Mouse (Mus musculus) myocyte (in vitro differentiated cells): ENCODE measurements at regions not wholly inside any gene's neighbourhood (a gene's known extent, or its start where the extent isn't known, plus 50 kb on each side); places are given as distances from the start of the nearest gene placed in this dataset.

Experiments used
- E2F4 ChIP-seq: IDR thresholded peaks from one replicate; pipeline ENCODE4 v1.6.1; 2011; ENCODE audit warnings: mild to moderate bottlenecking, control low read depth, moderate library complexity; ENCODE audit not compliant: insufficient read depth
- MAX ChIP-seq: IDR thresholded peaks from one replicate; pipeline ENCODE4 v1.6.1; 2011; ENCODE audit warnings: low read depth, mild to moderate bottlenecking, control low read depth

DNA sequence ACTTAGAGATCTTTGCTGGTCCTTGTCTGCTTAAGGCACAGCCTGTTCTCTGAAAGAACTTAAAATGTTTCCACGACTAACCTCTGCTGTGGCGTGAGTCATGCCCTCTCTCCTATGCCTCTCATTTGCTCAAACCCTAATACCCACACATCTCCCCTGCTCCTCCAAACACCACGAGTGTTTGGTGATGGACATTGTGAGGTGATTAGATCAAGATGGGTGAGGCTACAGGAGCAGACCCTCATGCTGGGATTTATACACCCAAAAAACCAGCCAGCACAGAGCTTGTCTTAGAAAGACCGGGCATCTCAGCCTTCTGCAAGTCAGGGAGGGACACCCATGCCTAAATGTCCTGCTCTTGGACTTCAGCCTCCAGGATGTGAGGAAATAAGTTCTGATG, 165.5 kb upstream of the Ankrd50 start:
- TF ChIP-seq MAX (no peak), E2F4 (no peak)
